Mouse (Mus musculus) B cell, adult 2 months (primary cell): Measurements from ENCODE around the gene Vps53.
A peak's percentile ranks its signal among the peaks of the same experiment; 100 is the strongest.

Experiments used
- DNase-seq, 2 experiments: peaks; one replicate each; pipeline ENCODE4 v3.0.0; 2022

The Vps53 gene

GRCm38 (mm10) chr11:76106551-76107496 is 72.6 kb downstream of the Vps53 start:
- no peak for DNase-seq

DNA sequence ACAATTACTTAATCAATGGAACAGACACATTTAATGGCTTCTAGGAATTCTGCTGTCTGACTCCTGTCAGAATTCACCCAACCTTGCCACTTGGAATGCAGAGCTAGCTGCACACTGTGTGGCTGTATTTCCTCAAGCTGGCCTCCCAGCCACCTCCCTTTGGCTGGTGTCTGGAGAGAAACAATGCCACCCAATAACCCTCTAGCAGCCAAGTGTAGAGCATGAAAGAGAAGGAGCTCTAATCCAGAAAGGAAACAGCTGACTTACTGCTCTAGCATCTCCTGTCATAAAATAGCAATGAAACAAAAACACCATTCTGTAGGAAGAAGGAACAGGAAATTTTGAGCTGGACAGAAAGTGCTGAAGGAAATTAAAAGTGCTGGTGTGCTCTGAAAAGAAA is 78.3 kb downstream of the Vps53 start:
- no peak for DNase-seq

GRCm38 (mm10) chr11:76099193-76099975 is 80.1 kb downstream of the Vps53 start:
- no peak for DNase-seq

GRCm38 (mm10) chr11:76093610-76094009 is 85.8 kb downstream of the Vps53 start:
- DNase-seq: no peak

- DNase-seq: no peak
Observed at GRCm38 (mm10) chr11:76089776-76090175, 89.7 kb downstream of the Vps53 start.

GRCm38 (mm10) chr11:76088506-76088905 is 90.9 kb downstream of the Vps53 start:
- no peak for DNase-seq

DNA sequence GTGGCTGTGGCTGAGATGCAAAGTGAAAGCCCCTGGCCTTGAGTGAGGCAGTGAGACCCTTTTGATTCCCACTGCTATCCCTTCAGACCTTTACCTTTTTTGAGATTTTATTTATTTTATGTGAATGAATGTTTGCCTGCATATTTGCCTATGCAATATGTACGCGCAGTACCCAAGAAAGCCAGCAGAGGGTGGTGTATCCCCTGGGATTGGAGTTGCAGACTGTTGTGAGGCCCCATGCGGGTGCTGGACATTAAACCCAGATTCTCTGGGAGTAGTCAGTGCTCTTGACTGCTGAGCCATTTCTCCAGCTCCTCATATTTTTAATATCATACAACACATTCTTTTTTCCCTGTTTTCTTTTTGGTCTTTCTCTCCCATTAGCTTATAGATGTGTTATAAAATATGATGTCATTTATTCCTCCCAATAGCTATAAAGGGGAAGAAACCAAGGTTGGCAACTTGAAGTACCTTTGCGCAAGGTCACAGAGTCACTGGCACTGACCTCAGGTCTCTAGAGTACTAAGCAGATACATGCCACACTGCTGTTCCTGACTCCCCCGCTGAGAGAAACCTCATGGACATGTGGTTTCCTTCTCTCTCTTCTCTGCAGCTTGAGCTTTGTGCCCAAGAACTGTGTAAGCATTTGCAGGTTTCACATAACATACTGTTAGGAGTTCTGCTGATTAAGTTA is 93.4 kb downstream of the Vps53 start:
- DNase-seq: peak; percentile 81 to 82

- DNase-seq: no peak
Observed at GRCm38 (mm10) chr11:76084943-76085342, 94.5 kb downstream of the Vps53 start.

GRCm38 (mm10) chr11:76083941-76084367 is 95.5 kb downstream of the Vps53 start:
- DNase-seq: no peak

- DNase-seq: no peak
Observed at GRCm38 (mm10) chr11:76081048-76081640, 98.3 kb downstream of the Vps53 start.

DNA sequence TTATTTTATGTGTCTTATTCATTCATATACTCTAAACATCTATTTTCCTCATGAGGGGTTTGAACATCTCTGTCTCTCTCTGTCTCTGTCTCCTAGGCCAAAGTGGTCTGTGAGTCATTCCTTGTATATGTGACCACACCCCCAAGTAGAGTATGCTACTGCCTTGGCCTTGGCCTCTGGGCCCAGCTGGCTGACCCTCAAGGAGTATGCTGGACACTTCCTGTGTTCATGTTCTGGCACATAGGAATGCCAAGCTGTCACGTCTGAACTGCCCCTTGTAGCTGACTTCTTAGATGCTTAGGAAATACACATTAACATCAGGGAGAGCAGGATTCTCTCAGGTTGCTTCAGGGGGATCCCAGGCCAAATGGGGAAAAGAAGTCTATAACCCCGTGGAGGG is 99.2 kb downstream of the Vps53 start:
- no peak for DNase-seq

- DNase-seq: no peak
Observed at GRCm38 (mm10) chr11:76077341-76077740, 102.1 kb downstream of the Vps53 start.

- DNase-seq: no peak
Observed at GRCm38 (mm10) chr11:76074296-76075093, 105.0 kb downstream of the Vps53 start.

GRCm38 (mm10) chr11:76069816-76070215 is 109.6 kb downstream of the Vps53 start:
- DNase-seq: no peak

- DNase-seq: peak; percentile 38 to 41
Observed at GRCm38 (mm10) chr11:76066563-76067156, 112.8 kb downstream of the Vps53 start.

GRCm38 (mm10) chr11:76065521-76066095 is 113.8 kb downstream of the Vps53 start:
- no peak for DNase-seq

DNA sequence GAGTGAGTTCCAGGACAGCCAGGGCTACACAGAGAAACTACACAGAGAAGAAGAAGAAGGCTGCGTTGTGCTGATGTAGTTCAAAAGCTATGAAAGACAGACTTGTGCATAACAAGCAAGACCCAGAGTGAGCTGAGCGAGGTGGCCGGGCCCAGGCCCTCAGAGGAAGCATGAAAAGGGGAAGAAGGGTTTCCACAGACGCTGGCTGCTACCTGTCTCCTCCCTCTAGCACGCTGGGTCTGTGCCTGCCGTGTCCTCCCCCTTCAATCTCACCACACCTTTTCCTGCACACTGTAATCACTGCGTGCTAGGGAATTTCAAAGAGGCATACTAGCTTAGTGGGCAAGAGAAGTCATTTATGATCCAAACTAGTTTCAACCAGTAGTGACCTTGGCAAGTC is 115.0 kb downstream of the Vps53 start:
- peak; percentile 38 for DNase-seq

GRCm38 (mm10) chr11:76060906-76061305 is 118.5 kb downstream of the Vps53 start:
- no peak for DNase-seq

GRCm38 (mm10) chr11:76059971-76060370 is 119.5 kb downstream of the Vps53 start:
- DNase-seq: no peak

DNA sequence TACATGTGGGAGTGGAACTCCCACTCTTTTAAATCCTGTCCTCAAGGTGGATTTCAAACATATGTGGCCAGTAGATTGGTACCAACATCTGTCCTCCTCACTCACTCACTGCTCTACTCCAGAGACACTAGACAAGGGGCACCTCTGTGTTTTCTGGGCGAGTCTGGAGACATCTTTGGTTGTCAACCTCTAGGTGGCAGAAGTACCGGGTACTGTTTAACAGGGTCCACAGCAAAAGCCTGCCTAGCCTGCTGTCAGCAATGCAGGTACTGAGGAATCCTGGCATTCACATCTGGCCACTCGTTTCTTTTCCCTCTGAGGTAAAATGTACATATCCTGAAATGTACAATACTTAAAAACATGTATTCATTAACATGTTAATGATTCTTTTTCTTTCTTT is 123.0 kb downstream of the Vps53 start:
- DNase-seq: no peak

- no peak for DNase-seq
Observed at GRCm38 (mm10) chr11:76052496-76052895, 127.0 kb downstream of the Vps53 start.
